Mouse (Mus musculus) urinary bladder, adult 18-20 months (tissue): ENCODE measurements around the gene Ppm1j.
A peak's percentile ranks its signal among the peaks of the same experiment; 100 is the strongest.

Experiments used
- DNase-seq, 2 experiments: peaks; one replicate each; pipeline ENCODE4 v3.0.0; 2022; ENCODE audit warnings: low spot score in 2 of 2, mixed read lengths in 2 of 2

Ppm1j gene

DNA sequence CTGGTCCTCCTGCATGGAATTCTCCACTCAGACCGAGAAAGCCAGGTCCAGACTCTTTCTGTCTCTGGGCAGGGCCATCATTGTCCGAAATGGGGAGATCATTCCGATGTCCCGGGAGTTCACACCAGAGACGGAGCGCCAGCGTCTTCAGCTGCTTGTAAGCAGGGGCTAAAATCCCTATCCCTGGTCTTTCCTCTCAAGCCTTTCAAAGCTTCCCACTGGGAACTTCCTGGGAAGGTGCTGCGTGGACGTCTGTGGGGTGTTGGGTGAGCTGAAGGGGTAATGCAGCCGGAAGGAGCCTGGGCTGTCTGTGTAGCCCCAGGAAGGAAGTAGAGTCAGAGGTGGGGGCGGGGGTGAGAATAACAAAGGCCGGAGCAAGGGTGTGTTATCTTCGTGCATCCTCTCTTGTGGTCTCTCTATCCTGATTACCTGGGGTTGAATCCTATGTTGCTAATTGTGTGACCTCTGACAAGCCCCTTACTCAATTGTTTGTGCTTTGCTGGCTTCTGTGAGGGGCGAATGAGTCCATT is 3.2 kb downstream of the Ppm1j start:
- no peak for DNase-seq

DNA sequence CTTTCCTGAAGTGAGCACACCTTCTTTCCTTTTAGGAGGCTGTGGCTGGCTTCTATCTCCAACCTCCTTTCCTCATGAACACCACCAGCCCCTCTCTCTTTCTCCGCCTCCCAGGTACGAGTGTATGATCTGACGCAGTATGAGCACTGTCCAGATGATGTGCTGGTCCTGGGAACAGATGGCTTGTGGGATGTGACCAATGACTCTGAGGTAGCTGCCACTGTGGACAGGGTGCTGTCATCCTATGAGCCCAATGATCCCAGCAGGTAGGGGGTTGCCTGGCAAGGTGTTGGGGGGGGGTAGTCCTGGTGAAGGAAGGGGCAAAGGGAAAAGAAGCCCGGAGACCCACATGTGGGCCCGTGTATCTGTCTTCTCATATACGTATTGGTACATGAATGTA is 4.4 kb downstream of the Ppm1j start:
- DNase-seq: no peak

DNA sequence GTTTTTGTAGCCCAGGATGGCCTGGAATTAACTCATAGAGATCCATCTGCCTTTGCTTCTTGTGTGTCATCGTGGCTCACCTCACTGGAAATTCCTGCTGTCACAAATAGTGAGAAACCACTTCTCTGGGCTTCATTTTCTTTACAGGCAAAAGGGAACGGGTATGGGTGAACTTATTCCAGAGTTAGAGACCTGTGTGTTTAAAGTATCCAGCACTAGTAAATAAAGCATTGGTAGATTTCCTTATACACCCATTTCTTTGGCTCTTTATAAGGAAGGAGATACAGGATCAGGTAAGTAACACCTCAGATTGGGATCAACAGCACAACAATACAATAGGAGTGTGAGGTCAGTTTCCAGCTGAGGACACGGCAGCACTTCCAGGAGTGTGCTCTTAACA is 7.2 kb downstream of the Ppm1j start, which contains the start of gene Rhoc:
Gene Rhoc, plus strand, starts transcription at position 301 of the 400 bp plus-strand sequence.
- no peak for DNase-seq

DNA sequence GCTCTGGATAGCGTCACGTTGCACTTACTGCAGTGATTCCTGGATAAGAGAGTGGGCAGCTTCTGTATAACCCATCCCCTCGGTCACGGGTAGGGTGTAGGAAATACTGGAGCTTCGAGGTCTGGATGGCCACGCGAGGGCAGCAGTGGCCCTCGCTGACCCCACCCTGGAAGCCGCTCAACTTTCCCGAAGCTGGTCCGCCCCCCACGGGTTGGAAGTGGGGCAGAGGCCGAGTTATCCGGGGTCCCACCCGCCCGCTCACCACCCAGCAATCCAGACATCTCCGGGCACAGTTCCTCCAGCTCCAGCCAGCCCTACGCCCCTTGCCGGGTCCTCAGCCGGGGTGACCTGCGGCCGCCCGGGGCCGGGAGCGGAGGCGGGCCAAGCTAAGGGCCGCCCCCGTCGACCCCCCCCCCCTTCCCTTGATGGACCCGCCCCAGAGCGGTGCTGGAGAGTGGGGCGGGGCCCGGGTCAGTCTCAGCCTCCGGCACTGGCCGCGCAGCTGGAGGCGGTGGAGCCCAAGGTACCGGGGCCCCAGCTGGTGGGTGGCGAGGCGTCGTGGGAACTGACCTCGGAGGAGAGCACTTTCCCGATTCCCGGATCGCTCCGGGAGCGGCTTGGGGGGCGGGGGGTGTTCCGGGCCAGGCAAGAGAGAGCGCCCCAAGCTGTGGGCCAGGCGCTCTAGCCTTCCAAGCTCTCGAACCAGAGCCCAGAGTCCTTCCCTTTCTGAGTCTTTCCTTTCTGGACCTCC is 7.9 kb downstream of the Ppm1j start:
- peak; percentile 77 to 79 for DNase-seq

DNA sequence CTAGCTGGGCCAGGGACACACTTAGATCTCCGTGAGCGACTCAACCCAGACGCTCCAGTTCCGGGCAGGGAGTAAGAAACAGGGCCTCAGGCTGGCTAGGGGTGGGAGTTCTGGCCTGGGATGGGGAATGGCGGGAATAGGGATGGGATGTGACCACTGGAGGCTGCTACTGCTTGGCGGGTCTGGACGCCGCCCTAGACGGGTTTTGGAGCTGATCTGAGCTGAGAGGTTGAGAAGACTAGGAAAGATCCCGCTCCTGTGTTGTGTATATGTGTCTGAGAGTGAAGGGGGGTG is 8.4 kb downstream of the Ppm1j start:
- no peak for DNase-seq

DNA sequence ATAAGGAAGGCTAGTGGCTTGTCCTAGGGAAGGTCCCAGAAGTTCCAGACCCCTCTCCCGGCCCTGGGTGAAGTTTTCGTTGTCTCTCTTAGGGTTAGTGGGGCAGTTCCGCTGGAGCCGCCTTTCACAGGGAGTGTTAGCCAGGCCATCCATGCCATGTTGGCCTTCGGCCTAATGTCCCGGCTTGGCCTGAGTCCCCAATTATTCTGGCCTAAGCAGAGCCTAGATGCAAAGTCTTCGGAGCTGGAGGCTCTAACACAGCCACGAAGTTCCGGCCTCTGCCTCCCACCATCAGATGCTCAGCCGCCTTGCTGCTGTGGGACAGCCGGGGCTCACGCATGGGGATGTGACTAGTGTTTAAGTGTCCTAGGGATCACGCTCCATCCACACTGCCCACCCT is 9.0 kb downstream of the Ppm1j start:
- no peak for DNase-seq

DNA sequence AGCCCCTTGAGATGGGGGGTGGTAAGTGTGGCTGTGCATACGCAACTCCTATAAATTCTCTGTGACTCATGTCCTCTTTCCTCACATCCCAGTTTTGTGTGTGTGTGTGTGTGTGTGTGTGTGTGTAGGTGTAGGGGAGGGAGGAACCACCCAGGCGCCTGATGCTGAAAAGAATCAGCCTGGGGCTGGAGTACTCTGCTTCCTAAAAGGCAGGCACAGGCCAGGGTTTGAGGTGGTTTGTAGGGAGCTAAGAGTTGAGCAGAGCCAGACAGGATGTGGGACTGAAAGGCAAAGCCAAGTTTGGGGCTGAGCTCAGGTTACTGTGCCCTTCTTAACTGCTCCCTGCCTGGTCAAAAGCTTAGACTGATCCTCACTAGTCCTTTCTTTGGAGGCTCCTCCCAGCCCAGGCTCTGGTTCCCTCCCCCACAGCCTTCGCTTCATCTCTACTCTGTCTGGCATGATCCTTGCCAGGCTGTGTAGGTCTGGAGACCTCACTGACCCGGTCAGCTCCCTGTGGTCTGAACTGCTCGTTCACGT is 9.6 kb downstream of the Ppm1j start:
- no peak for DNase-seq

DNA sequence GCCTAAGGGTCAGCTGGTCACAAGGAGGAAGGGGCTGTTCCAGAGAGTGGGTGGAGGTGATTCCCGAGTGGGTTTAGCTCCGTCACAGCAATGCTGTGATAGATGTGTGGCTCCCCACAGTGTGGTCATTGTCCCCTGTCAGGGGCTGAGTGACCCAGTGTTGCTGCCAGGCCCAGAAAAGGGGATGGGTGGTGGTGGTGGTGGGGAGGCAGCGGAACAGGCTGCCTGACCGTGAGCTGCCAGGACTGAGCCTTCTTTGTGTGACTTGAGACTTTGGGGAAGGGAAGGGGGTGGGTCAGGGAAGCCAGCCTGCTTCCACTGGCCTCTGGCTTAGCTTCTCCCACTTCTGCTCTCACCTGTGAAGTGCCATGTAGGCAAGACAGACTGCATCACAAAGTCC is 10.2 kb downstream of the Ppm1j start:
- DNase-seq: no peak

DNA sequence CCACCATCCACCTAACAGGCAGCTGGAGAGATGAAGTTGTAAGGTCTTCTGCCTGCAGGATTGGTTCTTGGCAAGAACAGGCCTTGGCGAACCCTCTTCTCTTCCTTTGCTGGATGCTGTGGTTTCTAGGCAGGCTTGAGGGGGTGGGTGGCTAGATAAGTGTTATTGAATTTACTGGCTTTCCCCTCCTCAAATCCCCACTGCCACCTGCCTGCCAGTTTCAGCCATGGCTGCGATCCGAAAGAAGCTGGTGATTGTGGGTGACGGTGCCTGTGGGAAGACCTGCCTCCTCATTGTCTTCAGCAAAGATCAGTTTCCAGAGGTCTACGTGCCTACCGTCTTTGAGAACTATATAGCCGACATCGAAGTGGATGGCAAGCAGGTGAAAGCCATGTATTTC is 10.8 kb downstream of the Ppm1j start:
- DNase-seq: no peak

DNA sequence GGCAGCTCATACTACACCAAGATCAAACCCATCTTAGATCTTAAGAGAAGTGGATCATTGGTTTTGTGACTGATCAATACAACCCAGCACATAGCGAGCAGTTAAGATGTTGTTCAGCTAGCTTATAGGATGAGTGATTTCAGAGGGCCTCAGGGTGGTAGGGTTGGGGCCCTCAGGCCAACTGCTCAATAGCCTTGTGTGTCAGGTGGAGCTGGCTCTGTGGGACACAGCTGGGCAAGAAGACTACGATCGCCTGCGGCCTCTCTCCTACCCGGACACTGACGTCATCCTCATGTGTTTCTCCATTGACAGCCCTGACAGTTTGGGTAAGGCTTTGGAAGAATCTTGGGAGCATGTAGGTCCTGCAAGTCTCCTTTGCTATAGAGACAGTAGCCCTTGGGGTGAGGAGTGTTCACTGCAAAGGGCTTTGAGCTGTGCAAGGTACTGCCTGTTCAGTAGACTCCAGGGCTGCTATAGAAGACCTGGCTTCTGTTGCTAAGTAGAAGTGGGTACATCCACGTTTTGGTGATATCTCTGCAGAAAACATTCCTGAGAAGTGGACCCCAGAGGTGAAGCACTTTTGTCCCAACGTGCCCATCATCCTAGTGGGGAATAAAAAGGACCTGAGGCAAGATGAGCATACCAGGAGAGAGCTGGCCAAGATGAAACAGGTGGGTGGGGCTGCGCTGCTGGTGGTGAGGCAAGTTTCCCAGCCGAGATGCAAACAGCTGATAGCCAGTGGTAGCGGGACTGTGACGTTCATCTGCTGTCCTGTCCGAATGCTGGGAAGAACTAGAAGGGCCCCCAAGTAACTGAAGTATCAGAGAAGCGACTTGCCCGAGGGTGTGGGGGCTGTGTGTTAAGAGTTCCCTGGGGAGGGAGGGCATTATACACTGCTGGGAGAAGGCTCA is 11.8 kb downstream of the Ppm1j start:
- no peak for DNase-seq

DNA sequence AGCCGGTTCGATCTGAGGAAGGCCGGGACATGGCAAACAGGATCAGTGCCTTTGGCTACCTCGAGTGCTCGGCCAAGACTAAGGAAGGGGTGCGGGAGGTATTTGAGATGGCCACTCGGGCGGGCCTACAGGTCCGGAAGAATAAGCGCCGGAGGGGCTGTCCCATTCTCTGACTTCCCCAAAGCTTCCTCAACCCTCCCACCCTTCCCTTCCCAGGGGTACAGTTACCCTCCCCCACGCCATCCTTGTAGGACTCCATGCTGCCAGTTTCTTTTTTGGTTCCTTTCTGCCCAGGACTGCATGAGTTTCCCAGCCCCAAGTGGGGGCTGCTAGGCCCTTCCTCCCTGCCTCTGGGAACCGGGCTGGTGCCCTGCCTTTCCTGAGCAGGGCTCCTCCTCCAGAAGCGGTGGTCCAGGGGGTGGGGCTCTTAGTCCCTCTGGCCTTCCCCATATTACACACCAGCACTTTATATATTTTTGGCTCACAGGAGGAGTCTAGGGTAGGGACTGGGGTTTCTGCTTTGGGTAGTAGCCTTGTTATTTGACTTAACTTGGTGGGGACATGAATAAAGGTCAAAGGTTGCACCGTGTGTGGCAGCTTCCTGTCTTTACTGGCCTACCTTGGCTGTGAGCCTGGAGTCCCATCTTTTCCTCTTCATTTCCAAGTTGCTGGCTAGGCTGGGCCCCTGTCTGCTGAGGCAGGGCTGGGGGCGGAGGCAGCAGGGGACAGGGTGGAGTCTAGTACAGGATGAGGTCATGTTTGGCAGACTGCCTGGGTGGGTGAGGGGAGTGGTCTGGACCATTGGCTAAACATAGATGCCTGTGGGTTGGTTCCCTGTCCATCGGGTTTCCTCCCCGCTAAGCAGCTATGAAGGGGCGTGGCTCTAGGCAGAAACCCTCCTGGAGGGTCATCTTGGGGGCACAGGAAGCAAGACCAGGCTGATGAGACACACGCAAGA is 13.3 kb downstream of the Ppm1j start:
- DNase-seq: peak; percentile 68 to 83

DNA sequence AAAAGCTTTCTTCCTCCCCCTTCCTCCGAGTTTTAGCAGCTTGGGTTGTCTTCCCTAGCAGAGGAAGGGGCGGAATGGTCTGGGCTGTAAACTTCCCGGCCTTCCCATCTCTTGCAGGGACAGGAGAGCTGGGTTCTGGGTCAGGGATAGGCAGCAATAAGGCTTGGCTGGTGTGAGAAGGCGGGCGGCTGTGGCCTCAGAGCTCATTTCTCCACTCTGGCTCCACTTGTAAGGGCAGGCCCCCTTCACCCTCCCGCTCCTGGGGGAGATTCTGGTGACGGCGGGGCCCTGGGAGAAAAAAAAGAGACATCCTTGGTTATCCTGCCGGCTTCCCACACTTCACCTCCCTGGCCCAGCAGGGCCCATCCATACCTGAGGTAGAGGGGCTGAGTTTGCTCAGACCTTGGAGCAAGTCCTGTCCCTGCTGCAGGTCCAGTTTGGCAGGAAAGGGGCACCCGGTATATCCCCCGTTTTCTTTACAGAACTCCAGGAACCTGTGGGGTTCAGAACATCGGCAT is 14.2 kb downstream of the Ppm1j start:
- no peak for DNase-seq

DNA sequence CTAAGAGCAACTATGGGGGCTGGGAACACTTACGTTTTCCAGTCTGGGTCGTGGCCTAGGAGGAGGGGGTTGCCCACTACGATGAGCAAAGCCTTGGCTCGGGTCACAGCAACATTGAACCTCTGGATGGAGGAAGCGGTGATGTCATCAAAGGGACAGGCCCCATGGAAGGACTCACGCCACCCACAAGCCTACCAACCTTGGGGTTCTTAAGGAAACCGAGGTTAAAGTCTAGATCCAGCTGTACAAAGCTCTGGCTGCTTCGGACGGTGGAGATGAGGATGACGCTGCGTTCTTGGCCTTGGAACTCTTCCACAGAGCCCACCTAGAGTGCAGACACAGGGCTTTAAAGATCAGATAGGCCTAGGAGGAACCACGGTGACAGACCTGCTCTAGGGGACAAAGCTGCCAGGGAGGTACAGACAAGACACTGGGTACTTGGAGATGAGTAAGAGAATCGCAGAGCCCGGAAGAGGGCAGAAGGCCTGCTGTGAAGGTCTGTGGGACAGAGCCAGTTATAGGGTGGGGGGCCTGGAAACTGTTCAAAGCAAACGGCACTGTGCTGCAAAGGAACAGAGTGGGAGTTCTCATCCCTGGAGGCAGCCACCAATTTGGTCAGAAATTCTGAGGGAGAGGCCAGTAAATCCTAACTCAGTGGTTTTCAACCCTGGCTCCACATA is 14.9 kb downstream of the Ppm1j start:
- no peak for DNase-seq

DNA sequence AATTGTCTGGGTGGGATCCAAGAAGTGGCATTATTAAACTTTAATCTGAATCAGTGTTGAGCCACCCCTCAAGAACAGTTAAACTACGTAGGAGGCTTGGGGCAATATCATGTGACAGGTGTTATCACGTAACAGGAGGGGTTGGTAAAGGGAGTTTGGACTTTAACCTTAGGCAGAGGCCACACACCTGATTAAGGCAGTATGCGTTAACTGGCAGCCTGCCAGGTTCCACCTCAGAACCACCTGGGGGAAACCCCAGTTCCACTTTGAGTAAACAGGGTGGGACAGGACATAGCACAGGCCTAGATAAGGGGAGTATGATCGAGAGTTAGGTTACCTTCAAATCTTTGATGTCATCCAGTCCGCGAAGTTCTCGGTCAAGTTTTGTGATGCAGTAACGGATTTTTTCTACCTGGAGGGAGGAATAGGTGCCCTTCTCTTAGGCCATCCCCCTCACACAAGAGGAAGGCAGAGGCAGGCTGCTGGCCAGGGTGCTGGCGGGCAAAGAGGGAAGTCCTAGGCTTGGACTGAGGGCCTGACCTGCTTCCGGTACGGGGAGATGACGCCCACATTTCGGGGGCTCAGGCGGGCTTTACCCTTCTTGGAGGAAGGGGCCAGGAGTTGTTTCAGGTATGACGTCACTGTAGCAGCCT is 15.7 kb downstream of the Ppm1j start:
- no peak for DNase-seq

DNA sequence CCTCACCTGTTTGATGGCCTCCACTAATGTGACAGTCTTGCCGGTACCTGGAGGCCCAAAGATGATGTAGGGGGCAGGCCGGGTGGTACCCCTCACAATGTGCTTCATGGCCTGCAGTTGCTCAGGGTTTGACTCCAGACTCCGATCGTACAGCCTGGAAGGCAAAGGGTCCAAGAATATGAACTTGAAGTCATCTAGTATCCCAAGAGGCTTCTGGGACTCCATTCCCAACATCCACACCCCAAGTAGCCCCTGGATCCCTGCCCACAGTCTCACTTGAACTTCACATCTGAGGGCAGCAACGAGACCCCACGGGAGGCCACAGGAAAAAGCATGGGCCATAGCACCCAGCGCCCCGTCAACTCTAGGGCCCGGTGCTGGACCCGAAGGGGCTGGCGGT is 19.8 kb downstream of the Ppm1j start:
- no peak for DNase-seq

DNA sequence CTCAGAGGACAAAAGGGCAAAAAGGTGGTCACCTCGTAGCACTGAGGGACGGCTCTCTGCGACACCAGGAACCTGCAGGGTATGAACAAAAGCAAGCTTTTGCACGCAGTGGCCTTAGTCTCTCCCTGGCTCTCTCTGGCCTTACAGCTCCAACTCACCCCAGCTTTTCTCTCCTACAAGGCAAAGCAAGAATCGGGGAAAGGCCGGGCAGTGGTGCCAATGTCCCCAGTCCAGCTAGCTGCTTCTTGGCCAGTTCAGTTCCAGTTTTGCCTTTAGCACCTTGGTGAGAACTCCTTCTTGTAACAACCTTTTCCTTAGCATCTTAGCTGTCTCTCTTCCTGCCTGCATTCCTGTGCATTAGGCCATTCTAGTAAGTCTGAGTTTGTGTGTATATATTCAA is 20.6 kb downstream of the Ppm1j start:
- DNase-seq: no peak

DNA sequence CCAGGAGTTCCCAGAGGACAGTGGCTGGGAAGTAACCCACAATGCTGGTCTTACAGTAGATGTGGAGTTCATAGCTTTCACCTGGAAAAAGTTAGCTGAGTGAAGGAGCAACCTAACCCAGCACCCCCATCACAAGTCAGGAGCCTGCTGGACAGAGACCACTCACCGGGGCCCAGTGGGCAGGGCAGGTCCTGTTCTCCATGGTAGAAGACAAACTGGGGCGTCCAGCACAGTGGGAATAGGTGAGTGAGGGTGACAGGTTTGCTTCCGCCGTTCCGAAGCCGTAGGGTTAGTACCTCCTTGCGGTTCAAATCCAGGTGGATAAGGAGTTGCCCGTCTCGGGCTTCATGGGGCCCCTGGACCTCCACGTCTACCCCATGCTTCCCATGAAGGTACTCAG is 23.5 kb downstream of the Ppm1j start:
- no peak for DNase-seq

DNA sequence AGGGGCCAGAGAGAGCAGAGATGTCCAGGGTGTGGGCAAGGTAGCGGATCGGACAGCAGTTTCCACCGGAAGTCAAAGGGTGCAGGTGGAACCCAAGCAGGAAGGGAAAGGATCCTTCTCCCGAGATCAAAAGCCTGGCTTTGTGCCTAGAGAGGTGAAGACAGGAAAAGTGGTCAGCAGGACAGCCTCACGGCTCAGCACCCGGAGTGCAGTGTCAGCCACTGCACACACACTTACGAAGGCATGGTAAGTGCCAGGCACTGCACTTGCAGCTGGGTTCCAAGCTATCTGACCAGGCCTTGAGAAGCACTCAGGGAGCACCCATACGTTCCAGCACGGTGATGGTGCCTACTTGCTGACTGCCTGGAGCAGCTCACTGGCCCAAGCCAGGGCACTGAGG is 24.7 kb downstream of the Ppm1j start:
- no peak for DNase-seq

DNA sequence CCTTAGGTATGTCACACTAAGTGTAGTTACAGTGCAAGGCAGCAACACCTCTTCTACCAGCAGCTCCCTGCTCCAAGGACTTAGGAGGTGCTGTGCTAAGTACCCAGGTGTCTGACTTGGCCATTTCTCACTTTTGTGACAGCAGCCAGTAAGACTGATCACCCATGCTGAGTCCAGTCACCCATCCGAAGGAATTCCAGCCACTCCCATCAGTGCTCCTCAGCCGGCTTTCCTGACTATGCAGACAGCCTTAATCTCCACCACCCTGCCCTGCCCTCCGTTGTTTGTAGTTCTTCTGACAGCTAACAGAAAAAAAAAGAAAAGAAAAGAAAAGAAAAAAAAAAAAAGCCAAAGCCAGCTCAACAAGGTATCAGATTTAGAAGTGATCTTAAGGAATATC is 30.9 kb downstream of the Ppm1j start:
- no peak for DNase-seq

DNA sequence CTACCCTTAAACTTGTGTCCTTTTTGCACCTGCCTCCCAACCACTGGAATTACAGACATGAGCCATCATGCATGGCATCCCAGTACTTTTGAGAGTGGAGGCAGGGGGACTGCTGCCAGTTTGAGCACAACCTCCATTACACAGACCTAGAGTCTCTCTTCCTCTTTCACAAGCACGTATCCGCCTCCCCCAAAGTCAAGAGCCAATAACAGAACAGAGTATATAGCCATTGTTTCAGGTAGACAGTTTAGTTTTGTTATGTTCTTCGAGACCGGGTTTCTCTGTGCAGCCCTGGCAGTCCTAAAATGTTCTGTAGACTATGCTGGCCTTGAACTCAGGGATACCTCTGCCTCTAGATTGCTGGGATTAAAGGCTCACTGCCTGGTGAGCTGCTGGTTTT is 31.4 kb downstream of the Ppm1j start:
- no peak for DNase-seq
